Mouse (Mus musculus): ENCODE data around the gene Rab36. TPM values are rescaled to one million over a fixed set of nuclear protein-coding genes. Genes with fewer than 3 reads are reported as not detected.

Rab36 gene
- polyA plus RNA-seq, 1 experiment from 2014 or later: 12.2 TPM

DNA sequence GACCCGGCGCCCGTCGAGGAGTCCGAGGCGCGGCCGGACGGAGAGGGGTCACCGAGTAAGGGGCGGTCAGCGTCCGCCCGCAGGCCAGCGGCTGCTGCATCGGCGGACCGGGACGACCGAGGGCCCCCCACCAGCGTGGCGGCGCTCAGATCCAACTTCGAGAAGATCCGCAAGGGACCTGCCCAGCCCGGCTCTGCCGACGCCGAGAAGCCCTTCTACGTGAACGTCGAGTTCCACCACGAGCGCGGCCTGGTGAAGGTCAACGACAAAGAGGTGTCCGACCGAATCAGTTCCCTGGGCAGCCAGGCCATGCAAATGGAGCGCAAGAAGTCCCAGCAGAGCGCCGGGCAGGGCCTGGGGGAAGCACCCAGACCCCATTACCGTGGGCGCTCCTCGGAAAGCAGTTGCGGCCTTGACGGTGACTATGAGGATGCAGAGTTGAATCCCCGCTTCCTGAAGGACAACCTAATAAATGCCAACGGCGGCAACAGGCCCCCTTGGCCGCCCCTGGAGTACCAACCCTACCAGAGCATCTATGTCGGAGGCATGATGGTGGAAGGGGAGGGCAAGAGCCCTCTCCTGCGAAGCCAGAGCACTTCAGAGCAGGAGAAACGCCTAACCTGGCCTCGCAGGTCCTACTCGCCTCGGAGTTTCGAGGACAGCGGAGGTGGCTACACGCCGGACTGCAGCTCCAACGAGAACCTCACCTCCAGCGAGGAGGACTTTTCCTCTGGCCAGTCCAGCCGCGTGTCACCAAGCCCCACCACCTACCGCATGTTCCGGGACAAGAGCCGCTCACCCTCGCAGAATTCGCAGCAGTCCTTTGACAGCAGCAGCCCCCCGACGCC lies 24.7 kb downstream of the Rab36 start:
- Histone ChIP-seq H3K4me1 (peaks cover 74% of the 10 kb centered on the region), H3K9me3 (no peaks in the 10 kb centered on the region), H3K36me3 (replicated peaks) (peaks cover 18% of the 10 kb centered on the region; the same call in 1 of the 2 replicates), H3K27ac (no peak overlapping the region), H3K9ac (peak overlapping the region; percentile 89), H3K4me2 (peak overlapping the region; percentile 85), H3K4me3 (replicated peaks) (peak overlapping the region; percentile 89), H3K27me3 (peaks cover 11% of the 10 kb centered on the region; the same call in 1 of the 2 replicates)
- no peak for ATAC-seq (ENCODE audit: low FRiP score)
- 2% methylated on average over 63 of the region's 71 CpGs for WGBS

- Histone ChIP-seq H3K9me3 (no peaks in the 10 kb centered on the region), H3K4me1 (peaks cover 73% of the 10 kb centered on the region), H3K4me3 (replicated peaks) (peak overlapping the region; percentile 89), H3K36me3 (replicated peaks) (peaks cover 18% of the 10 kb centered on the region; the same call in 1 of the 2 replicates), H3K9ac (peak overlapping the region; percentile 89), H3K27ac (no peak overlapping the region), H3K4me2 (peak overlapping the region; percentile 85), H3K27me3 (peaks cover 11% of the 10 kb centered on the region; the same call in 1 of the 2 replicates)
- no peak for ATAC-seq (ENCODE audit: low FRiP score)
- 8% methylated on average over 6 of the region's 6 CpGs for WGBS
These were observed 25.3 kb downstream of the Rab36 start for GRCm38 (mm10) chr10:75062189-75062561.

DNA sequence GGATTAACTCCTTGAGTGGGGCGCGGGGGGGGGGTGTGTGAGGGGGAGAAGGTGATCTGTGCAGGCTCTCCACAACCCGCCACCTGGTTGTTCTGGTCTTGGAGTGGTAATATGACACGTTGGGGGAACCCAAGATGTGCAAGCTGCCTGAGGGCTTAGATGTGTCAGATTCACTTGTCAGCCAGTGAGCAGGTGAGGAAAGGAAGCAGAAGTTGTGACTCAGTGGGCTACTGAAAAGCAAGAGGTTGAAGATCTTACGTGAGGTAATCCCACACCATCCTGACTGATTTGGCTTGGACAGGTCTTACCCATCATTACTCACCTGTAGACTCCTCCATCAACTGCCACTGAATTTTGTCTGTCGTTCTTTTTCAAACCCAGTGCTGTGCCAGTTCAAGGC lies 25.8 kb downstream of the Rab36 start:
- Histone ChIP-seq H3K36me3 (replicated peaks) (peaks cover 18% of the 10 kb centered on the region; the same call in 1 of the 2 replicates), H3K27me3 (peaks cover 11% of the 10 kb centered on the region; the same call in 1 of the 2 replicates), H3K9ac (peak overlapping the region; percentile 89), H3K4me3 (replicated peaks) (peak overlapping the region; percentile 89), H3K27ac (no peak overlapping the region), H3K4me1 (peaks cover 77% of the 10 kb centered on the region), H3K9me3 (no peaks in the 10 kb centered on the region), H3K4me2 (peak overlapping the region; percentile 85)
- 46% methylated on average over 6 of the region's 6 CpGs for WGBS
- no peak for ATAC-seq (ENCODE audit: low FRiP score)

DNA sequence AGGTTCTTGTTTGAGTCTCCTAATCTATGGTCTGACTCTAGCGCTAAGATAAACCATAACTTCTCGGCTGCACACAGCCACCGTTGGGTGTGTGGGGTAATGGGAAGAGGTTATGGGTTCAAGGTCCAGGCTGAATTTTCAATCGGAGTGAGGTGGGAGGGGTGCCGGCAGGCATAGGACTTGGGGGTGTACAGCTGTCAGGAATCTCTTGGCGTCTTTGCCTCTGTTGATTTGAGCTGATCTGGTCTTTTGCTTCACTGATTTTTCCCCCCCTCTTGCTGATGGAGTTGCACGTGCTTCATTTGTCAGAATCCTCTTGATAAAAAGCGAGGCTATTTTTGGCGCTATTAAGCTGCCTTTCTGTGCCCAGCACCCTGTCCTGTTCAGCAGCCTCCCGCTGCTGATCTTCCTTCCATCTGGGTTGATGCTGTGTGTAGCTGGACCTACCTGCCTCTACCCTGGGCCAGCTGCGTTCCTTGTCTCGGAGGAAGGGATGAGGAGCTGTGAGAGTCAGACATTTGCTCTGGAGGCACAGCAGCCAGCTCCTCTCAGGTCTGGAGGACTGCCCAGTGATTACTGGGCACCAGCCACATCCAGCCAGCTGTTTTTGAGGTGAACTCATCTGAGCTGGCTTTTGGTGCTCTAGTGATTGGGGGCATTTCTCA lies 26.6 kb downstream of the Rab36 start:
- Histone ChIP-seq H3K27me3 (peaks cover 11% of the 10 kb centered on the region; the same call in 1 of the 2 replicates), H3K4me2 (peak overlapping the region; percentile 85), H3K27ac (no peak overlapping the region), H3K4me3 (replicated peaks) (peak overlapping the region; percentile 89), H3K4me1 (peaks cover 79% of the 10 kb centered on the region), H3K9ac (peak overlapping the region; percentile 46; the same call in 1 of the 2 replicates), H3K9me3 (no peaks in the 10 kb centered on the region), H3K36me3 (replicated peaks) (peaks cover 18% of the 10 kb centered on the region; the same call in 1 of the 2 replicates)
- 52% methylated on average over 12 of the region's 12 CpGs for WGBS
- no peak for ATAC-seq (ENCODE audit: low FRiP score)

- H3K4me1 ChIP-seq: peaks cover 68% of the 10 kb centered on the region
- no peaks in the 10 kb centered on the region for H3K9me3 ChIP-seq
- no peak overlapping the region for H3K27ac ChIP-seq
- H3K27me3 ChIP-seq: peaks cover 11% of the 10 kb centered on the region; the same call in 1 of the 2 replicates
- no peak overlapping the region for H3K4me3 ChIP-seq (replicated peaks)
- WGBS: 74% methylated on average over 6 of the region's 6 CpGs
- no peak overlapping the region for H3K9ac ChIP-seq
- H3K4me2 ChIP-seq: no peak overlapping the region
- H3K36me3 ChIP-seq (replicated peaks): peaks cover 18% of the 10 kb centered on the region; the same call in 1 of the 2 replicates
- ATAC-seq (ENCODE audit: low FRiP score): no peak
These were observed 28.8 kb downstream of the Rab36 start for GRCm38 (mm10) chr10:75065691-75066090.

GRCm38 (mm10) chr10:75067446-75067845 lies 30.6 kb downstream of the Rab36 start:
- Histone ChIP-seq H3K4me2 (no peak overlapping the region), H3K9ac (no peak overlapping the region), H3K27ac (no peak overlapping the region), H3K36me3 (replicated peaks) (peaks cover 18% of the 10 kb centered on the region; the same call in 1 of the 2 replicates), H3K27me3 (no peaks in the 10 kb centered on the region), H3K9me3 (no peaks in the 10 kb centered on the region), H3K4me3 (replicated peaks) (no peak overlapping the region), H3K4me1 (peaks cover 62% of the 10 kb centered on the region)
- no peak for ATAC-seq (ENCODE audit: low FRiP score)

GRCm38 (mm10) chr10:75068086-75068485 lies 31.2 kb downstream of the Rab36 start:
- no peak for ATAC-seq (ENCODE audit: low FRiP score)
- WGBS: 57% methylated on average over 2 of the region's 2 CpGs
- H3K4me1 ChIP-seq: peaks cover 56% of the 10 kb centered on the region
- no peaks in the 10 kb centered on the region for H3K9me3 ChIP-seq
- no peak overlapping the region for H3K9ac ChIP-seq
- no peak overlapping the region for H3K27ac ChIP-seq
- peaks cover 18% of the 10 kb centered on the region; the same call in 1 of the 2 replicates for H3K36me3 ChIP-seq (replicated peaks)
- H3K27me3 ChIP-seq: no peaks in the 10 kb centered on the region
- no peak overlapping the region for H3K4me3 ChIP-seq (replicated peaks)
- no peak overlapping the region for H3K4me2 ChIP-seq

DNA sequence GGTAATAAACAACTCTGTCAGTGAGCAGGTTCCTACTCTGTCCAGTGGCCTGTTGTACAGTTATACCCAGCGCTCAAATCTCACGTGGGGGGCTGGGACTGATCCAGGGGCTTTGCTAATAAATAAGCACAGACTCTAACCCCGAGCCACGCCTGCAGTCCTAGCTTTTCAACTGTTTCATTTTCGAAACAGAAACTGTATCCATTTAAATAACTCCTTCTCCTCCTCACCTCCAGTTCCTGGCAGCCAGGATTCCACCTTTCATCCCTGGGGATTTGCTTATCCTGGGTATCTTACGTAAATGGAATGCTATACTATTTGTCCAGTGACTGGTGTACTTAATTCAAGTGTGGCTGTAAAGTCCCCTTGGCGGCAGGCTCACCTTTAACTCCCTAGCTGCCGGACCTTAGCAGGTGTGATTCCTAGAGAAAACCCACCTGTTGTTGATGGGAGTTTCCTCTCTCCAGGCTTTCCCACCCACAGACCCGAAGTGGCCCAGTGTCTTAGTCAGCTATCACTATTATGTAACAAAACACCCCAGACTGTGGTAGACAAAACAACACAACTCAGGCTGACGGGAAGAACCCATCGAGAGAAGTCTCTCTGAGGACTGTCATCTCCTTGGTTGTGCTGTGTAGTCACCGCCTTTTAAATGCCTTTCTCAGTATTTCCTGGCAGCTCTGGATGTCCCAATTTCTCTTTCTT lies 31.9 kb downstream of the Rab36 start:
- Histone ChIP-seq H3K4me3 (replicated peaks) (no peak overlapping the region), H3K9ac (no peak overlapping the region), H3K4me2 (no peak overlapping the region), H3K4me1 (peaks cover 49% of the 10 kb centered on the region), H3K27ac (no peak overlapping the region), H3K9me3 (no peaks in the 10 kb centered on the region), H3K27me3 (no peaks in the 10 kb centered on the region), H3K36me3 (replicated peaks) (peaks cover 18% of the 10 kb centered on the region; the same call in 1 of the 2 replicates)
- no peak for ATAC-seq (ENCODE audit: low FRiP score)
- WGBS: 66% methylated on average over 12 of the region's 12 CpGs

GRCm38 (mm10) chr10:75070281-75070976 lies 33.6 kb downstream of the Rab36 start:
- Histone ChIP-seq H3K36me3 (replicated peaks) (peaks cover 9% of the 10 kb centered on the region; the same call in 1 of the 2 replicates), H3K9ac (no peak overlapping the region), H3K9me3 (no peaks in the 10 kb centered on the region), H3K4me2 (no peak overlapping the region), H3K27me3 (no peaks in the 10 kb centered on the region), H3K27ac (no peak overlapping the region), H3K4me3 (replicated peaks) (no peak overlapping the region), H3K4me1 (peaks cover 32% of the 10 kb centered on the region)
- ATAC-seq (ENCODE audit: low FRiP score): no peak
- WGBS: 77% methylated on average over 11 of the region's 11 CpGs

GRCm38 (mm10) chr10:75075665-75076064 lies 38.8 kb downstream of the Rab36 start:
- 81% methylated on average over 5 of the region's 5 CpGs for WGBS
- Histone ChIP-seq H3K4me3 (replicated peaks) (no peak overlapping the region), H3K4me1 (peaks cover 22% of the 10 kb centered on the region), H3K27me3 (no peaks in the 10 kb centered on the region), H3K9ac (no peak overlapping the region), H3K9me3 (no peaks in the 10 kb centered on the region), H3K36me3 (replicated peaks) (0 out of 2 replicates have a peak, but pooled peaks cover 3% of the 10 kb centered on the region), H3K27ac (no peak overlapping the region), H3K4me2 (no peak overlapping the region)
- ATAC-seq (ENCODE audit: low FRiP score): no peak
